Mouse (Mus musculus) adrenal gland, postnatal 14 days (tissue): ENCODE measurements around the gene Ubash3a. TPM values are rescaled to one million over a fixed set of nuclear protein-coding genes. Genes with fewer than 3 reads are reported as not detected.

ENCODE experiments used
- DNase-seq: peaks from one replicate; pipeline ENCODE4 v3.0.0; 2021; ENCODE audit warnings: mixed read lengths
- total RNA-seq: library from RNA; stranded (reverse); gene quantifications from 2 replicates; pipeline ENCODE4 v1.2.3, GENCODE M21; 2021

The Ubash3a gene
- total RNA-seq, 1 experiment from 2014 or later = 0.63 TPM

- no peak for DNase-seq
These were observed 74.4 kb downstream of the Ubash3a start for GRCm38 (mm10) chr17:31281830-31282686.

- DNase-seq = no peak
These were observed 75.0 kb downstream of the Ubash3a start for GRCm38 (mm10) chr17:31282687-31283053.

GRCm38 (mm10) chr17:31285867-31286266 is 78.2 kb downstream of the Ubash3a start:
- DNase-seq = no peak

GRCm38 (mm10) chr17:31286492-31286891 is 78.8 kb downstream of the Ubash3a start, which contains the start of gene Slc37a1:
Gene Slc37a1, plus strand, starts transcription at chr17:31286792.
- no peak for DNase-seq

- DNase-seq = no peak
These were observed 79.5 kb downstream of the Ubash3a start for GRCm38 (mm10) chr17:31287216-31287615.

GRCm38 (mm10) chr17:31288999-31289726 is 81.5 kb downstream of the Ubash3a start:
- no peak for DNase-seq

GRCm38 (mm10) chr17:31290311-31290710 is 82.6 kb downstream of the Ubash3a start:
- DNase-seq = no peak

- DNase-seq = peak; percentile 46
These were observed 83.2 kb downstream of the Ubash3a start for GRCm38 (mm10) chr17:31290859-31291258.

GRCm38 (mm10) chr17:31294363-31295214 is 86.9 kb downstream of the Ubash3a start:
- DNase-seq = peak; percentile 57

- DNase-seq = peak; percentile 73
These were observed 87.7 kb downstream of the Ubash3a start for GRCm38 (mm10) chr17:31295215-31295891.

- peak; percentile 95 for DNase-seq
These were observed 88.5 kb downstream of the Ubash3a start for GRCm38 (mm10) chr17:31295892-31296781.

Other genes with a start within 250 kb of the Ubash3a start
- gene Abcg1, start 150.2 kb upstream of the Ubash3a start, total RNA-seq = 11.7 and 21.9 TPM in 2 replicates
- gene Tff3, start 78.2 kb upstream of the Ubash3a start, total RNA-seq = 0.78 TPM in 1 of 2 replicates, not detected in the other
- not detected in 2 replicates for gene Tff2, start 63.6 kb upstream of the Ubash3a start, total RNA-seq
- gene Tff1, start 42.6 kb upstream of the Ubash3a start, total RNA-seq = not detected in 2 replicates
- gene Tmprss3, start 8.9 kb upstream of the Ubash3a start, total RNA-seq = 0.11 TPM in 1 of 2 replicates, not detected in the other
- 6.4 and 6.7 TPM in 2 replicates for gene Rsph1, start 69.5 kb downstream of the Ubash3a start, total RNA-seq
- 6.7 and 13.3 TPM in 2 replicates for gene Slc37a1, start 78.9 kb downstream of the Ubash3a start, total RNA-seq
- gene Pde9a, start 178.3 kb downstream of the Ubash3a start, total RNA-seq = 5.2 and 8.5 TPM in 2 replicates